Comparison of ENCODE assay signal across 26 mouse cellular contexts in the genomic region with DNA sequence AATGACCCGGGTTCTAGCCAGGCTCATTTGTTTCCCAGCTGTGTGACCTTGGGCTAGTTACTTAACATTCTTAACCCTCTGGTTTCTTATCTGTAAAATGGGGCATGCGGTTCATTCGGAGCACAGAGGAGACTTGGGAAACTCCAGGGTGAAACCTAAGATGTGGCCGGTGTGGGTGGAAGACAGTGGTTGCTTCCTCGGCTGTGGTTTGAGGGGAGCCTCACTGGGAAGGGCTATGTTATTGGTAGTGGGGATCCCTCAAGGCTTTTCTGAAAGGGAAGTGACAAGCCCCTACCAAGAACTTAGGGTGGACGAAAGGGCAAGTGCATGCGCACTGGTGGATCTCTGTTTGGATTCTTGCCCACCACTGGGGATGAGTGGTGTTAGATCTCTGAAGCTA. TPM values are rescaled to one million over a fixed set of nuclear protein-coding genes. Genes with fewer than 3 reads are reported as not detected.
DNase-seq lines count a peak whose midpoint lies in the region; ATAC-seq and TF ChIP-seq lines count a peak whose summit lies in the region.
"Had no signal": no experiment of that assay in that cellular context is flagged by ENCODE, and none has a peak within 500 bp of the region (broad histone marks: within the 10 kb centered on the region; RNA-seq: fewer than 3 reads in every experiment).

No protein-coding gene starts in this region.

- no peaks in the 10 kb centered on the region for H3K36me3 ChIP-seq in C2C12 (ENCODE audit: control insufficient read depth, insufficient read depth)
- H3K36me3 ChIP-seq: embryonic facial prominence, embryonic 10.5 days; embryonic facial prominence, embryonic 13.5 days; forebrain, embryonic 12.5 days; forebrain, embryonic 15.5 days; heart, embryonic 13.5 days had no signal

- no peaks in the 10 kb centered on the region for H3K27me3 ChIP-seq in C2C12 (ENCODE audit: control insufficient read depth, insufficient read depth, insufficient read length)
- H3K27me3 ChIP-seq: embryonic facial prominence, embryonic 13.5 days; forebrain, embryonic 12.5 days; forebrain, embryonic 15.5 days had no signal

- no peak for TF ChIP-seq CTCF in C2C12 (IDR thresholded peaks at IDR 0.05; ENCODE audit: control insufficient read depth, insufficient read depth, insufficient read length)

- H3K79me2 ChIP-seq in C2C12 (ENCODE audit: control insufficient read depth, insufficient read depth) = peaks cover 12% of the 10 kb centered on the region

- no peak overlapping the region for H3ac ChIP-seq in C2C12 (ENCODE audit: control insufficient read depth, insufficient read length, low read depth)

- H3K79me3 ChIP-seq in C2C12 (ENCODE audit: low read depth) = peaks cover 3% of the 10 kb centered on the region

- no peak for DNase-seq in heart, adult 18-20 months
- no peak for DNase-seq in kidney, adult 11 months
- no peak for DNase-seq in frontal cortex, postnatal 25 days (ENCODE audit: low spot score in 2 of 2)
- DNase-seq: adrenal gland, adult 2 months; adrenal gland, postnatal 14 days; cerebellum, adult 11 months; cerebellum, adult 9-11 months; embryo, embryonic 11 days; heart, postnatal 14 days; heart, postnatal 4 days had no signal

- ATAC-seq in common myeloid progenitor, adult 5-6 weeks (replicated peaks; ENCODE audit: low read depth, poor library complexity, severe bottlenecking) = peak; percentile 30; the same call in 1 of the 2 replicates
- peak; percentile 42 for ATAC-seq in megakaryocyte progenitor cell, adult 5-6 weeks (replicated peaks; ENCODE audit: poor library complexity)
- ATAC-seq: forebrain, embryonic 15.5 days; hindbrain, postnatal 0 days; inflammation-experienced regulatory T-cells, adult 6 months; intestine, embryonic 16.5 days had no signal

- H3K4me3 ChIP-seq in C2C12 (ENCODE audit: insufficient read depth, poor library complexity, severe bottlenecking) = no peak overlapping the region
- H3K4me3 ChIP-seq: embryonic facial prominence, embryonic 10.5 days; embryonic facial prominence, embryonic 13.5 days; erythroblast, embryonic 14.5 days; forebrain, embryonic 12.5 days; forebrain, embryonic 15.5 days; heart, embryonic 13.5 days had no signal

TF ChIP-seq in C2C12, 6 proteins besides CTCF, POLR2A, EP300 and RAD21:
- TF ChIP-seq MAX (IDR thresholded peaks at IDR 0.05) = no peak
- TF ChIP-seq CEBPB (IDR thresholded peaks at IDR 0.05; ENCODE audit: low read depth) = no peak
- no peak for TF ChIP-seq USF1 (IDR thresholded peaks at IDR 0.05; ENCODE audit: low read depth)
- no peak for TF ChIP-seq FOSL1 (IDR thresholded peaks at IDR 0.05; ENCODE audit: insufficient read depth, low read length, poor library complexity, severe bottlenecking)
- peak; percentile 9 for TF ChIP-seq MYOD1 (IDR thresholded peaks at IDR 0.05; ENCODE audit: control insufficient read depth, insufficient read length, low read depth)
- TF ChIP-seq MYOG (IDR thresholded peaks at IDR 0.05; ENCODE audit: control insufficient read depth, extremely low read depth, insufficient read length) = no peak

RNA-seq across cellular contexts. Expression of gene Krt80, which starts 14.6 kb away (rescaled TPM):
- polyA plus RNA-seq in C2C12 (2012; fragmentation: generic; extraction: Trizol) = 10.1 TPM
- total RNA-seq in common myeloid progenitor, adult 5-6 weeks (2017) = 1.5 and 1.7 TPM in 2 replicates
- total RNA-seq in megakaryocyte progenitor cell, adult 5-6 weeks (2015) = 1.8 and 3.1 TPM in 2 replicates
- total RNA-seq in megakaryocyte progenitor cell, adult 5-6 weeks (2017) = 0.57 and 0.83 TPM in 2 replicates
- 1 to 10 TPM; 2.0 to 3.2 TPM for total RNA-seq in heart, adult 18-20 months (2021)
- total RNA-seq: MEL had no signal
- polyA plus RNA-seq: erythroblast, embryonic 14.5 days; forebrain, embryonic 12.5 days had no signal

RNA-seq across cellular contexts. Expression of gene Krt7, which starts 26.2 kb away (rescaled TPM):
- 0.04 TPM for polyA plus RNA-seq in C2C12 (2012; fragmentation: generic; extraction: Trizol)
- 0.96 and 4.9 TPM in 2 replicates for total RNA-seq in common myeloid progenitor, adult 5-6 weeks (2017)
- total RNA-seq in megakaryocyte progenitor cell, adult 5-6 weeks (2015) = 1.1 TPM in 1 of 2 replicates, not detected in the other
- total RNA-seq in megakaryocyte progenitor cell, adult 5-6 weeks (2017) = not detected in 2 replicates
- total RNA-seq in heart, adult 18-20 months (2021) = 1 to 10 TPM; 1.9 to 4.1 TPM
- polyA plus RNA-seq: erythroblast, embryonic 14.5 days had no signal

RNA-seq across cellular contexts. Expression of gene Krt87, which starts 54.0 kb away (rescaled TPM):
- polyA plus RNA-seq in C2C12 (2012; fragmentation: generic; extraction: Trizol) = not detected
- total RNA-seq in common myeloid progenitor, adult 5-6 weeks (2017) = 0.09 TPM in 1 of 2 replicates, not detected in the other
- 0.12 TPM in 1 of 2 replicates, not detected in the other for total RNA-seq in megakaryocyte progenitor cell, adult 5-6 weeks (2015)
- total RNA-seq in megakaryocyte progenitor cell, adult 5-6 weeks (2017) = not detected in 2 replicates
- total RNA-seq in heart, adult 18-20 months (2021) = not detected
- total RNA-seq: adrenal gland, adult 2 months; adrenal gland, postnatal 14 days; adrenal gland, postnatal 4 days; gastrocnemius, postnatal 36 days; heart, postnatal 14 days; heart, postnatal 4 days; MEL had no signal
- polyA plus RNA-seq: adrenal gland, adult 2 months; cortical plate, adult 2 months; erythroblast, embryonic 14.5 days had no signal
